Mouse (Mus musculus): ENCODE data around the gene Neurl3.

Neurl3 gene

GRCm38 (mm10) chr1:36296466-36297149, 22.1 kb upstream of the Neurl3 start:
- peak; percentile 83 for DNase-seq

DNA sequence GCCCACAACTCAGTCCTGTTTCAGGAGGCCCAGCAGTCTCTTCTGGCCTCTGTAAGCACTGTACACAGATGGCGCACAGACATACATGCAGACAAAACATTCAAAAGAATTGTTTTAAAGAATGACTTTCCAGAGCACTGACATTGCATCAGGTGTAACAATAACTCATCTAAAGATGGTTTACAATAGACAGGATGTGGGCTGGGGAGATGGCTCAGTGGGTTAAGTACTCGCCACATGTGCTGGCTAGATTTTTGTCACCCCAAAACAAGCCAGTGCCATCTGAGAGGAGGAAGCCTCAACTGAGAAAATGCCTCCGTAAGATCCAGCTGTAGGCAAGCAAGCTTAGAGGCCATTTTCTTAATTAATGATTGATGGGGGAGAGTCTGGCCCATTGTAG, 19.9 kb upstream of the Neurl3 start:
- DNase-seq: no peak

GRCm38 (mm10) chr1:36293470-36293869, 19.0 kb upstream of the Neurl3 start:
- DNase-seq: no peak

DNA sequence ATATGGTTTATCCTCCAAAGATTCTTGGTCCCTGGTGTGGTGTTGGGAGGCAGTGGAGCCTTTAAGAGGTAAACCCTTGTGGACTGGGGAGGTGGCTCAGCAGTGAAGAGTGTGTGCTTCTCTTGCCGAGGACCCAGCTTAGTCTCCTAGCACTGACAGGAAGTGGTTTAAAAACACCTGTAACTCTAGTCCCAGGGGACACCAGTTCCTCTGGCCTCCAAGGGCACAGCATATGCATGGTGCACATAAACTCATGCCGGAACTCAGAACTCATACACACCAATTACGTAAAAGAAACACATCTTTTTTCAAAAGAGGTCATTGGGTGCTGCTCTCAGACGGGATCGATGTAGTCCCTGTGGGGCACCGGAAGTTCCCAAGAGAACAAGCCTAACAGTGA, 7.4 kb upstream of the Neurl3 start:
- DNase-seq: no peak

- no peak for DNase-seq
Measured at GRCm38 (mm10) chr1:36280938-36281337, 6.5 kb upstream of the Neurl3 start.

DNA sequence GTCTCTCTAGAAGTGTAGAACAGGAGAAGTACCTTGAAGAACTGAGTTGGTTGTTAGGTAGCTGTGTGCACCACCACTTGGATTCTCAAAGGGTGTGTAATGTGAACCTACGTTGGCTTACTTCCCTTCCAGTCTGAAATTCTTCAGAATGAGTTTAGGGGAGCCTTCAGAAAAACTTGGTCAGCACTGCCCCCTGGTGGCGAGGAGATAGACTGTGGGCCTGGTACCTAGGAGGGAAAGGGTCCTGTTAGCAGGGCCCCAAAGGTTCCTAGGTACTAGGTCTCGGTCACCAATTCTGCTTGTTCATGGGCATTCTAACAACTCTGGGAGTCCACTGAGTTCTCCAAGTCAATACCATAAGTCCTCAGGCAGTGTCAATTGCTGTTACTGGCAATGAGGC, 4.7 kb upstream of the Neurl3 start:
- peak; percentile 68 for DNase-seq

DNA sequence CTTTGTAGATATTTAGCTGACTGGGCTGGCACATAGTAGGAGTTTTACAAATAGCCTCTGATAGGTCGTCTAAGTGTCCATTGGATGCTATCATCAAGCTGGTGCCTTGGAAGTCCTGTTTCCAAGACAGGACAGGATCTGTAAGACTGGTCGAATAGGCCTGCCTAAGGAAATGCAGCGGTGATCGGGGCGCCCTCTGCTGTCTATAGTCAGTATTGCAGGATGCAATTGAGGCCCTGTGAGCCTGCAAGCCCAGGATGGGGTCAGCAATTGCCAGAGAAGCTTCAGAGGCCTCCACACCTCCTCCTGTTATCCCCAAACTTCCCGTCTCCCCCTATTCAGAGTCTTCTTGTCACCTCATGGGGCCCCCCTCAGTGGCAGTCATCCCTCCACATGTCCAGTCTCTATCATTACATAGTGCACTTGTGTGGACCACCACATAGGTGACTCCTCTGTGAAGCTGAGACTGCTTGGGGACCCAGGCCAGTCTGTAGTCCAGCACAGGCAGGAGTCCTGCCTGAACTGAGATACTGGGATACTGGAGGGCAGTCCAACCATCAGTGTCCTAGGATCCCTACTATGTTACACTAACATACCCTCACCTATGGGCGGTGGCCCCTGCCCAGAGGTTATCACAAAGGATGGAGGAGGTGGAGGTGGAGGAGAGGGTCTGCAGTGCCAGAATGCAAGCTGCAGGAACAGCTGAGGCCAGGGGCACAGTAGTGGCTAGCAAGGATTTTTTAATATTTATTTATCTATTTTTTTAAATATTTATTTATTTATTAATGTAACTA, 3.0 kb upstream of the Neurl3 start:
- DNase-seq: peak; percentile 73

DNA sequence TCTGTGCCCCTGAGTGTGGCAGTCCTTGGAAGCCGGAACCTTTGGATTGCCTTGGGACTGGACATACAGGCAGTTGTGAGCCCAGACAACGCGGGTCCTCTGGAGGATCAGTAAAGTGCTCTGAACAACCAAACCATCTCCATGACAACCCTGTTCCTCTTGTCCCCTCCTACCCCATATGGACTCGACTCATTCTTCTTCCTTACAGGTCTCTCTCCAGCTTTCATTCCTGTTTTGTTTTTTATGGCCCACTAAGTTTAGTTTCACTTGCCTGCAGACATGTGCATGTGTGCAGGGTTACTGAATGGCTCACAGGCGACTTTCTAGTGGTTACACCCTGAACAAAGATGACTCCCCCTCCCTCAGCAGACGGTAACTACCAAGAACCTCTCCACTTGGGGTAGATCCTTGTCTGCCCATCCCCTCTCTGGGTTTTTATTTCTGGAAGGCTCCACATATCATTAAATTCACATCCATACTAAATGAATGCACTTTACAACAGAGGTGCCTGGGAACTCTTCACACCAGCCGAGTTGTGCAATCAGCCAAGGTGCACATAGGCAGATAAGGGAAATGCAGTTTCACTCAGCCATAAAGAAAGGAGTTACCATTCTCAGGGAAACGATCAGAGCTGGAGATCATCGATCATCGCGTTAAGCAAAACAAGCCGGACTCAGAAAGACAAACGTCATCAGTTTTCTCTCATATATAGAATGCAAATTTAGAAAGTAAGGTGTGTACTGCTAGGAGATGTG, 1.3 kb upstream of the Neurl3 start:
- DNase-seq: no peak

- no peak for DNase-seq
Measured at GRCm38 (mm10) chr1:36273288-36273687, 1.2 kb downstream of the Neurl3 start.

- no peak for DNase-seq
Measured at GRCm38 (mm10) chr1:36272546-36272945, 1.9 kb downstream of the Neurl3 start.

DNA sequence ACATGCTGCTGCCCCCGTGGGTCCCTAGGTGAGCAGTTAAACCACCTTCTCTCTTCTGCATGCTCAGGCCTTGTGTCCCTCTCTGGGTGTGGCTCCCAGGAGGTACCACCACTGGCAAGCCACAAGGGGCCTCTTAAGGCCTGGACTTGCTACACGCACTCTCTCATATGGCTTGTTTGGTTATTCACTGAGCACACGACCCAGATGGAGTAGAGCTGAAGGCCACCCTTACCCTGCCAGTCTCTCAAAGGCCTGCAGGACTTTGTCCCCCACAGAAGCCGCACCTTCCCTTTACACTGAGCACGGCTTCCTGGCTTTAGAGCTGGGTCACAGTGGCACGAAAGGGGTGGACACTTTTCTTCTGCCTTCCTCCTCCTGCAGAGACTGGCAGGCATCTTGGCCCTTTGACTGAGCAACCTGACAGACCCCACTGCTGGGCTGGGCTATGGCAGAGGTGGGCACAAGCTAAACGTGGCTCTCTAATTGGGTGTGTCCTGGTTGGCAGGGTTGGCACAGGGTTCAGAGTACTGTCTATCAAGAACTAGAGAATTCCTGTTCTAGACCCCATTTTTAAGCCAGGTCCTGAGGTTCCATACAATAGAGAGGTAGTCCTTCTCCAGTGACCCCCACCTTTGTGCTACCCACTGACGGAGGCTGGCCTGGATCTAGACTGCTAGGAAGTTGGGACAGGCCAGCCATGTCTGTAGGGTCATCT, 2.8 kb downstream of the Neurl3 start:
- no peak for DNase-seq

DNA sequence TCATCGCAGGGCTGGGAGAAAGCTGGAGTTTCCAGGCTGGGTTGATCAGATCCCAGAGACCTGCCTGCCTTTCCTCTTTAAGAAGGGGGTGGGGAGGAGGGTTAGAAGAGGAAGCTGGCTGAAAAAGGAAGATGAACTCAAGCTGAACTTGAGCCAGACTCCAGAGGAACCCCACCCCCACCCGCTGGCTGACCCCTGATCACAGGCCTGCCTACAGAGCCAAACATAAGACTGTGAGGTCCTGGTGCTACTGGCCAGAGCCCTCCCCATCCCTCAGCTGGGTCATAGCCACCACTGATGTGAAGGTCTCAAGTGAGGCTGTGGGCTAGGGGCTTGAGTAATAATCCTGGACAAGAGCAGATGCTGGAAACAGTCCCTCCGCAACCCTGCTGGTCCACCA, 3.8 kb downstream of the Neurl3 start:
- DNase-seq: no peak

GRCm38 (mm10) chr1:36269121-36269795, 5.2 kb downstream of the Neurl3 start:
- DNase-seq: no peak

GRCm38 (mm10) chr1:36267595-36267994, 6.9 kb downstream of the Neurl3 start:
- DNase-seq: no peak

- DNase-seq: peak; percentile 95
Measured at GRCm38 (mm10) chr1:36266293-36266692, 8.2 kb downstream of the Neurl3 start.

DNA sequence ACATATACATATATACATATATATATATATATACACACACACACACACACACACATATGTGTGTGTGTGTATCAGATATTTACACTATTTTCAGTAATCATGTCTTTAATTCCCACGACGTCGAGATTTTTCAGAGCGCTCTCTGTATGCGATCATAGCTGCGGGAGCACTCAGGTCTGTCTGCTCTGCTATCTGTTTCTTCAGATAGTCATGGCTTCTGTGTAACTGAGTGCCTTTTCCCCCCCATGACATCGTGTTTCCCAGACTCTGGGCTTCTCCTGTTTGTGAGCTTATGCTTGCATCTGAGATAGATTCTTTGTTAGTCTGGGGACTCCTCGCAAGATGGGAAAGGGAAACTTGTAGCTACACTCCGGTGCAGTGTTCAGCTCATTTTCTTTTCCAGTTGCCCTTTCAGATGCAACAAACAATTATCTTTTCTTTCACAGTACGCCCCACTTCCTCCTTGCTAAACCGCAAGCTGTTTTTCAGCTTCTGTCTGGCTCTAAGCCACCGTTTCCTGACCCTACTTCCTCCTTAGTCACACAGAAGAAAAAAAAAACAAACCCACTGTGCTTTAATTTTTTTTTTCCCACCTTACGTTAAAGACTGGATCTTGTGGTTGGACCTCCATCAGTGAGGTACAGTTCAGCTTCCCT, 10.5 kb downstream of the Neurl3 start:
- no peak for DNase-seq

GRCm38 (mm10) chr1:36261708-36262504, 12.6 kb downstream of the Neurl3 start:
- no peak for DNase-seq

DNA sequence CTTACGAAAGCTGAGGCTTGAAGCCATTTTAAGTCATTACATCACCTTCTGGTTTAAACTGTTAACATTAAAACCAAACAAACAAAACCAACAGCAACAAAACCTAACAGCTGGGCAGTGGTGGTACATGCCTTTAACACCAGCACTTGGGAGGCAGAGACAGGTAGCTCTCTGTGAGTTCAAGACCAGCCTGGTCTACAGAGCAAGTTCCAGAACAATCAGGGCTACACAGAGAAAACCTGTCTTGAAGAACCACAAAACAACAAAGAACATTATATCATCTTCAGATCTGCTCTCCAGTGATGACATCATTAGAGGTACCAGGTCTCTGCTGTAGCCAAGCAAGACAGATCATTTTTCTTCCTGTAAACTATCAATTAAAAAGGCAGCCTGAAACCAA, 14.1 kb downstream of the Neurl3 start:
- DNase-seq: no peak

DNA sequence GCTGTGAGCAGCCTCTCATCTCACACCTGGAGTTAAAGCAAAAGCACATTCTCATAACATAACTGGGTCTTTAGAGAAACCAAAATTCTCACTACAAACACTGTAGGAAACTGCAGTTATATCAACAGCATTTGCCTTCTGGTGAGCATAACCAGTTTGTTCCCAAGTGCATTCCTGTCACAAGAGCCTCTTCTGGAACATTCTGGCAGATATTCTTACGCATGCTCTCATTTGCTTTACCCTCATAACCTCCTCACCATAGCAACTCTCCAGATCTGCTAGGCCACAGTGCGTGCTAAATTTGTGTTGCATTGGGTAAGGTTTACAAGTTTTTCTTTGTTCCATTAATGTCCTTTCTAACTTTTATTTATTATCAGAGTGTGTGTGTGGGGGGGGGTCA, 15.2 kb downstream of the Neurl3 start:
- DNase-seq: no peak

DNA sequence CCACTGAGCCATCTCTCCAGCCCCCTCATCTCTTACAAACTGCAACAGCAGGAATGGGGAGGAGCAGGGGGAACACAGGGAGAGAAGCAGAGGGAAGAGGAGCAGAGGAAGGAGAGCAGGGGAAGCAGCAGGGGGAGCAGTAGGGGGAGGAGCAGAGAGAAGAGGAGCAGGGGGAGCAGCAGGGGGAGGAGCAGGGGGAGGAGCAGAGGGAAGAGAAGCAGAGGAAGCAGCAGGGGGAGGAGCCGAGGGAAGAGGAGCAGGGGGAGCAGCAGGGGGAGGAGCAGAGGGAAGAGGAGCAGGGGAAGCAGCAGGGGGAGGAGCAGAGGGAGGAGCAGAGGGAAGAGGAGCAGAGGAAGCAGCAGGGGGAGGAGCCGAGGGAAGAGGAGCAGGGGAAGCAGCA, 15.8 kb downstream of the Neurl3 start:
- no peak for DNase-seq

DNA sequence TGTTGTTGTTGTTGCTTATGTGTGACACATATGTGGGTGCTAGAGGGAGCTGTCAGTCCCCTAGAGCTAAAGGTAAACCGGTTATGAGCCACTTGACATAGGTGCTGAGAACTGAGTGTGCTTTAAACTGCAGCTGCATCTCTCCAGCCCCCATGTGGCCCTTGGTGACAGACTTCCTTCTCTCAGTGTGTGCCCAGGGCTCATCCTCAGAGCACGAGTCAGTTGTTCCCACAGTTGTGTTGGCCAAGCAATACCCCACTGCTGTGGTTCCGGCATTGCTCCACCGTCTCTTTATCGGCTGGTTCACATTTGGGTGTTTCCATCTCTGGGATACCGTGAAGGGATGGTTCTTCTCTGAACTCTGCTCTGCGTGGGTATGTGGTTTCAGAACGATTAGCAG, 17.2 kb downstream of the Neurl3 start:
- DNase-seq: no peak

Measured in cerebellum, adult 11-12 months (tissue).